Mouse (Mus musculus) stomach, embryonic 16.5 days (tissue): ENCODE data around the gene Fsd1l. TPM values are rescaled to one million over a fixed set of nuclear protein-coding genes. Genes with fewer than 3 reads are reported as not detected.

Experiments used
- ATAC-seq: fragments of 200-750 bp; cut with Nextera tagmentation; 2 replicates; pipeline ENCODE4 v1.8.0; 2017; ENCODE audit warnings: moderate number of reproducible peaks, moderate TSS enrichment; ENCODE audit not compliant: insufficient read depth, low FRiP score
- H3K27ac ChIP-seq: fragments of 300-500 bp; sonication (generic); 2 replicates; pipeline ENCODE4 v1.5.1; 2014; ENCODE audit warnings: low read length
- H3K27me3 ChIP-seq: fragments of 300-500 bp; sonication (generic); 2 replicates; pipeline ENCODE4 v1.6.1; 2014; ENCODE audit warnings: low read length, control low read depth, mixed read lengths; ENCODE audit not compliant: control insufficient read depth, insufficient read depth
- H3K36me3 ChIP-seq: fragments of 300-500 bp; sonication (generic); 2 replicates; pipeline ENCODE4 v1.6.1; 2014; ENCODE audit warnings: low read length; ENCODE audit not compliant: control insufficient read depth, insufficient read depth
- H3K4me1 ChIP-seq: fragments of 300-500 bp; sonication (generic); 2 replicates; pipeline ENCODE4 v1.6.1; 2014; ENCODE audit warnings: low read length, control low read depth, mixed read lengths; ENCODE audit not compliant: control insufficient read depth, insufficient read depth
- H3K4me2 ChIP-seq: fragments of 300-500 bp; sonication (generic); 2 replicates; pipeline ENCODE4 v1.6.1; 2014; ENCODE audit warnings: low read depth, low read length, mixed read lengths
- H3K4me3 ChIP-seq: fragments of 300-500 bp; sonication (generic); replicated peaks from 2 replicates; pipeline ENCODE4 v1.5.1; 2014; ENCODE audit warnings: mild to moderate bottlenecking, low read length
- H3K9ac ChIP-seq: fragments of 300-500 bp; sonication (generic); 2 replicates; pipeline ENCODE4 v1.6.1; 2014; ENCODE audit warnings: low read length
- H3K9me3 ChIP-seq: fragments of 300-500 bp; sonication (generic); replicated peaks from 2 replicates; pipeline ENCODE4 v1.6.1; 2016; ENCODE audit warnings: low read length, control low read depth; ENCODE audit not compliant: control insufficient read depth
- WGBS: fragments of 180-500 bp; shearing (Covaris S2); extraction: QIAGEN DNeasy Blood & Tissue Kit; methylation state at CpG from one replicate; pipeline ENCODE4 v1.1.7; 2014; 5-methylcytosine and 5-hydroxymethylcytosine counted together
- polyA plus RNA-seq: library from polyadenylated mRNA; unstranded; fragments of >200 nt; fragmentation: Nextera tagmentation; extraction: Ambion mirVana; gene quantifications from 2 replicates; pipeline ENCODE4 v1.2.1, GENCODE M21; 2015

Gene Fsd1l
- polyA plus RNA-seq, 1 experiment from 2014 or later, result 9.8 TPM

DNA sequence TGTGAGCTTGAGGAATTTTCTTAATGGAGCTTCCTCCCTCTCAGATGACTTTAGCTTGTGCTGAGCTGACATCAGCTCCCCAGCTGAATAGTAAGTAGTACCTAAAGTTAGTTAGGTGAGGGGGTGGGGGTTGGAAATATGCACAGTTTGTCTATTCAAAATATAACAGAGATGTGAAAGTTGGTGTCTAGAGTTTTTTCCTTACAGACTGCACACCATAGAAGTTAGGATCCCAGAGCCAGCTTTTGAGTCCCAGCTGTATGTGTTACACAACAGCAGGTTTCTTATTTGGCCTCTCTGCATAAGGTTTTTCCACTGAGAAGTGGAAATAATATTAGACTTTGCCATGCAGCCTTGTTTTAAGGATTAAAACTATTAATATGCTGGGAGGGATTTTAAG is 118.6 kb downstream of the Fsd1l start:
- H3K36me3 ChIP-seq, result no peaks in the 10 kb centered on the region
- no peak overlapping the region for H3K4me3 ChIP-seq
- no peak overlapping the region for H3K4me2 ChIP-seq
- no peaks in the 10 kb centered on the region for H3K9me3 ChIP-seq
- no peak for ATAC-seq
- no peaks in the 10 kb centered on the region; the same call in 1 of the 2 replicates for H3K4me1 ChIP-seq
- no peaks in the 10 kb centered on the region for H3K27me3 ChIP-seq
- no peak overlapping the region for H3K27ac ChIP-seq
- H3K9ac ChIP-seq, result no peak overlapping the region

DNA sequence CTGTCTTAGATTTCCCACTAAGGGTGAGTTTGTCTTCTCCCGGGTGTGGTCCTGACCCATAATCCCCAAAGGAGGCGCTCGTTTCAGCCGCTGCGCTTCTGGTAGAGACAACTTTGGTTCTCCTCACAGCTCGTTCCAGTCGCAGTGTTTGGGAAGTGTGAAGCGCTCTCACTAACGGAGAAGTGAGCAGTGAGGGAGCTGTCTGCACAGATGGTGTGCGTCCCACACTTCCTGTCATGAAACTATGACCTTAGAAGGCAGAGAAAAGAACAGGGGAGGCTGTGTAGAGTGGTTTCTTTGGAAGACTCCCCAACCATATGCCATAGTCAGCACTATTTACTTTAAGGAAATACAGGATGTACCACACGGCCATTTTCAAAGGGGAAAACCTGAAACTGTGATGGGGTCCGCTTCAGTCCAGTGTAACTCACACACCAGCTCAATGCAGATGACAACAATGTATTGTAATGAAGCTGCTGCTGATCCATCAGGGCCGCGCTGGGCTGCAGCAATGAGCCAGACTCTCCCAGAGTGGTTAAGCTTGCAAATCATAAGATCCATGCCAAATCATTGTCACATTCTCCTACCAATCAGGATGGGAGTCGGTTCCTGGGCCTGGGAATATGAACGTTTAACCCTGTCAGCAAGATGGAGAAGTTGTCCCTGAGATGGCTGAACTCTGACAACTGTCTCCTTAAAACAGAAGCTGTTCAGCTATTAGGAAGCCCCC is 119.3 kb downstream of the Fsd1l start:
- H3K9me3 ChIP-seq, result no peaks in the 10 kb centered on the region
- ATAC-seq, result 0 out of 2 replicates have a peak, but pooled peaks have one; percentile 37
- no peak overlapping the region for H3K4me2 ChIP-seq
- H3K36me3 ChIP-seq, result no peaks in the 10 kb centered on the region
- 56% methylated on average over 16 of the region's 16 CpGs for WGBS
- H3K4me3 ChIP-seq, result no peak overlapping the region
- H3K9ac ChIP-seq, result no peak overlapping the region
- H3K27ac ChIP-seq, result 0 out of 2 replicates have a peak overlapping the region, but pooled peaks have one; percentile 14
- H3K27me3 ChIP-seq, result no peaks in the 10 kb centered on the region
- no peaks in the 10 kb centered on the region; the same call in 1 of the 2 replicates for H3K4me1 ChIP-seq

Other genes with a start within 250 kb of the Fsd1l start
- gene Slc44a1, start 191.1 kb upstream of the Fsd1l start, polyA plus RNA-seq, result 16.7 and 17.2 TPM in 2 replicates
- 16.4 and 18.5 TPM in 2 replicates for gene Fktn, start 82.5 kb downstream of the Fsd1l start, polyA plus RNA-seq
- gene Tal2, start 148.2 kb downstream of the Fsd1l start, polyA plus RNA-seq, result 0.12 TPM in 1 of 2 replicates, not detected in the other
- 10.7 and 13.8 TPM in 2 replicates for gene Tmem38b, start 194.6 kb downstream of the Fsd1l start, polyA plus RNA-seq